Mouse (Mus musculus) telencephalon, adult 2 months (tissue): ENCODE measurements at regions not wholly inside any gene's neighbourhood (a gene's known extent, or its start where the extent isn't known, plus 50 kb on each side); places are given as distances from the start of the nearest gene placed in this dataset.

ENCODE experiments used
- DNase-seq: peaks from one replicate; pipeline ENCODE4 v3.0.0-alpha.2; 2011; ENCODE audit warnings: low read depth, low spot score

GRCm38 (mm10) chr11:112839721-112840494, 57.9 kb downstream of the Sox9 start:
- no peak for DNase-seq

- no peak for DNase-seq
Observed at GRCm38 (mm10) chr11:112840495-112840828, 58.4 kb downstream of the Sox9 start.

GRCm38 (mm10) chr11:112844258-112844901, 62.4 kb downstream of the Sox9 start:
- DNase-seq, result no peak

GRCm38 (mm10) chr11:112847146-112847545, 65.1 kb downstream of the Sox9 start:
- no peak for DNase-seq

- no peak for DNase-seq
Observed at GRCm38 (mm10) chr11:112847851-112848250, 65.8 kb downstream of the Sox9 start.

- DNase-seq, result no peak
Observed at GRCm38 (mm10) chr11:112849974-112850373, 68.0 kb downstream of the Sox9 start.

GRCm38 (mm10) chr11:112850532-112851272, 68.7 kb downstream of the Sox9 start:
- peak; percentile 13 for DNase-seq

GRCm38 (mm10) chr11:112851321-112851720, 69.3 kb downstream of the Sox9 start:
- no peak for DNase-seq

- no peak for DNase-seq
Observed at GRCm38 (mm10) chr11:112855975-112856374, 74.0 kb downstream of the Sox9 start.

GRCm38 (mm10) chr11:112859309-112859708, 77.3 kb downstream of the Sox9 start:
- no peak for DNase-seq

GRCm38 (mm10) chr11:112860797-112861196, 78.8 kb downstream of the Sox9 start:
- DNase-seq, result no peak

GRCm38 (mm10) chr11:112861233-112861632, 79.2 kb downstream of the Sox9 start:
- DNase-seq, result no peak

- no peak for DNase-seq
Observed at GRCm38 (mm10) chr11:112865836-112866235, 83.8 kb downstream of the Sox9 start.

GRCm38 (mm10) chr11:112869571-112869970, 87.5 kb downstream of the Sox9 start:
- peak; percentile 27 for DNase-seq

- DNase-seq, result no peak
Observed at GRCm38 (mm10) chr11:112870201-112871035, 88.4 kb downstream of the Sox9 start.

GRCm38 (mm10) chr11:112872677-112873367, 90.8 kb downstream of the Sox9 start:
- no peak for DNase-seq

- no peak for DNase-seq
Observed at GRCm38 (mm10) chr11:112874239-112874638, 92.2 kb downstream of the Sox9 start.

- no peak for DNase-seq
Observed at GRCm38 (mm10) chr11:112876226-112876625, 94.2 kb downstream of the Sox9 start.

GRCm38 (mm10) chr11:112878436-112878835, 96.4 kb downstream of the Sox9 start:
- DNase-seq, result no peak

- DNase-seq, result no peak
Observed at GRCm38 (mm10) chr11:112880736-112881135, 98.7 kb downstream of the Sox9 start.

GRCm38 (mm10) chr11:112885336-112885940, 103.4 kb downstream of the Sox9 start:
- no peak for DNase-seq
